8 mouse cellular contexts compared by ENCODE assay signal in the genomic region with DNA sequence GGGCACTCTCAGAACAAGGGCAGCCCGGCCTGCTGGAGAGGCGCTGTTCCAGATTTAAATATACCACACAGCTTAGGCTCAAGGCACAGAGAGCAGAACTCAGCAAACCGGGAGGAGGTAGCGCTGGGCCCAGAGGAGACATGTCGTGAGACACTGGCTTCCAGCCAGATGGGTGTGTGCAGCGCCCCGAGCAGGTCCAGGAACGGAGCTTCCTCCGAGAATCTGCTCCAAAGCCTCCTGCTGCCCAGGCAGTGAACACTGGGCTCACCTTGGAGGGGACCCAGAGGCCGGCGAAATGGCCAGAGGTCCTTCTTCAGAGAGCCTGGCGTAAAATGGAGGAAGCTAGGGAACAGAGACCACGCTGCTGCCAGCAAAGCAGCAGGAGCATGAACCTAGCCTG.
A peak's percentile ranks its signal among the peaks of the same experiment; 100 is the strongest.
DNase-seq lines count a peak whose midpoint lies in the region; ATAC-seq lines count a peak whose summit lies in the region.

No protein-coding gene starts in this region.

- no peaks in the 10 kb centered on the region for H3K27me3 ChIP-seq in lung, embryonic 15.5 days

- peak overlapping the region; percentile 1; the same call in 1 of the 2 replicates for H3K4me2 ChIP-seq in lung, embryonic 15.5 days

- no peak overlapping the region for H3K4me3 ChIP-seq in lung, embryonic 15.5 days

- peak; percentile 62 to 79 for DNase-seq in adrenal gland, adult (ENCODE audit: inconsistent age in 2 of 2, low spot score in 1 of 2)
- DNase-seq in adrenal gland, postnatal 4 days (ENCODE audit: low spot score in 2 of 2) = no peak
- peak; percentile 25 for DNase-seq in right cerebral cortex, postnatal 14 days
- DNase-seq in right cerebral cortex, postnatal 25 days = no peak
- DNase-seq in heart, postnatal 4 days = peak; percentile 43
- no peak for DNase-seq in embryo, embryonic 9.5 days (ENCODE audit: extremely low spot score)
- DNase-seq in embryo, embryonic 10 days (ENCODE audit: low spot score) = no peak

- H3K4me1 ChIP-seq in lung, embryonic 15.5 days = 0 out of 2 replicates have a peak, but pooled peaks cover 5% of the 10 kb centered on the region

- H3K9me3 ChIP-seq in lung, embryonic 15.5 days = no peaks in the 10 kb centered on the region

- ATAC-seq in lung, embryonic 15.5 days (ENCODE audit: borderline replicate concordance, extremely low read depth, low FRiP score, low TSS enrichment) = no peak

- 44% methylated on average over 13 of the region's 13 CpGs for WGBS in lung, embryonic 15.5 days

- H3K9ac ChIP-seq in lung, embryonic 15.5 days = no peak overlapping the region

- H3K27ac ChIP-seq in lung, embryonic 15.5 days = no peak overlapping the region

- no peaks in the 10 kb centered on the region for H3K36me3 ChIP-seq in lung, embryonic 15.5 days

Comparison
In these comparisons a context has a peak if more than half of its experiments do, and no peak if none do; other contexts are left out.
1. DNase-seq: peak in adrenal gland, adult (2 of 2), right cerebral cortex, postnatal 14 days (single experiment) and heart, postnatal 4 days (single experiment); none in adrenal gland, postnatal 4 days (0 of 2), right cerebral cortex, postnatal 25 days (single experiment), embryo, embryonic 9.5 days (single experiment) and embryo, embryonic 10 days (single experiment).